Mouse (Mus musculus): Measurements from ENCODE around the gene Stxbp2.

- TF ChIP-seq CTCF (IDR thresholded peaks at IDR 0.05; ENCODE audit: low read depth, low read length) (no peak), POLR2A (IDR thresholded peaks at IDR 0.05; ENCODE audit: borderline replicate concordance, low read depth, low read length) (no peak)
Measured at GRCm38 (mm10) chr8:3626971-3627370, 3.8 kb upstream of the Stxbp2 start.
